Mouse (Mus musculus) cerebellum, adult 2 months (tissue): Measurements from ENCODE around the gene Casc4.

Experiments
- CTCF ChIP-seq: fragments of 200-500 bp; IDR thresholded peaks from 2 replicates; pipeline ENCODE4 v1.5.1; 2011; ENCODE audit warnings: low read depth, mild to moderate bottlenecking, control low read depth, low read length, moderate library complexity, borderline replicate concordance; ENCODE audit not compliant: insufficient read depth
- POLR2A ChIP-seq: fragments of 200-500 bp; IDR thresholded peaks from 2 replicates; pipeline ENCODE4 v1.6.1; 2011; ENCODE audit warnings: low read length, control low read depth, borderline replicate concordance; ENCODE audit not compliant: insufficient read depth

DNA sequence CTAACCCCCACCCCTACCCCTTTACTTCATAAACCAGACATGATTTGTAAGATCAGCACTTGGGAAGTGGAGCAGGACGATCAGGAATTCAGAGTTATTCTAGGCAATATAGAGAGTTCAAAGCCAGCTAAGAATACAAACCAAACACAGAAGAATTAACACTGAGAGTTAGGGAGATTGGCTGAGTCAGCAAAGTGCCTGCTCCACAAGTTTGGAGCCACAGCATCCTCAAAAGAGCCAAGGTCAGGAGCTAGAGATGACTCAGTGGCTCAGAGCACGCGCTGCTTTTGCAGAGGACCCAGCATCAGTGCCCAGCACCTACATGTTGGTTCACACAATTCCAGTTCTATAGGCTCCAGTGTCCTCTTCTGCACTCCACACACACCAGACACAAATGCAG is 76.6 kb downstream of the Casc4 start:
- TF ChIP-seq POLR2A (no peak), CTCF (no peak)
